Mouse (Mus musculus): ENCODE measurements around the gene Ncor1.

- TF ChIP-seq EP300 (IDR thresholded peaks at IDR 0.05; ENCODE audit: low read depth) (no peak), CTCF (IDR thresholded peaks at IDR 0.05; ENCODE audit: low read depth) (no peak)
These were observed 8.2 kb upstream of the Ncor1 start for GRCm38 (mm10) chr11:62466546-62466945.
